Mouse (Mus musculus) T-helper 17 cell (primary cell): ENCODE results near the gene Rpa3.

Experiments used
- in situ Hi-C, 2 experiments: fragments of 300-600 bp; cut with MboI, MseI; formaldehyde crosslinking; loops; 1 replicate in 1 of 2; 2 replicates in 1 of 2; pipeline ENCODE4 v1.15.1; 2025; ENCODE audit warnings: high pct_unique_total_duplicates in 2 of 2

Rpa3 gene

DNA sequence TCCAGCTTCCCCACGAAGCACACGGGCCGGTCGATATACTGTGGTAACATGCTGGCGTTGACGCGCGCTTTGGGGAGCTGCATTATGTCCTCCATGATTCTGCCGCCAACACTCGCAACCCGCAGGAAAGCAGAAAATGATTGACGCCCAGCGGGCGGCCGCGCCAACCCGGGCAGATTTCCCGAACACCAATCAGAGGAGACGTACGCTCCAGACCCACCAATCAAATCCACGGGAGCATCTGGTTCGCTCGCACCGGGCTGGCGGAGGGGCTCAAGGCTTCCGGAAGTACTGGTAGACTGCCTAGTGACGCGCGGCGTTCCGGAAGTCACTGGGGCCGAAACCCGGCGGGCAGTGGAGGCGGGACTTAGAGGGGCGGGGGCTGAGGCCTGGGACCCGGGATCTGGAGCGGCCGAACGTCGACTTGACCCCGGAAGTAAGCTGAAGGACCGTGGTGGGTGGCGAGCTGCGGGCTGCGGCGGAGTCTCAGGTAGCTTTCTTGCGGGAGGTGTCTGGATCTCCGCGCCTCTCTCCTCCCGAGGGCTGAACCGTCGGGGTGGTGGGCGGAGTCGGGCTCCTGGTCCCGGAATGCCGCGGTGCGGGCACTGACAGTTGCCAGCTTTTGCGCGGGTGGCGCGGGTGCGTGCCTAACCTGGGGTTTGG, at the start of gene Rpa3, which contains the start of the genes Umad1 and Gm45062:
Gene Rpa3, minus strand, starts transcription at position 170 of the 663 bp plus-strand sequence.
Gene Umad1, plus strand, starts transcription at position 285 of the 663 bp plus-strand sequence.
Gene Gm45062, plus strand, starts transcription at position 447 of the 663 bp plus-strand sequence.
- in situ Hi-C loops, result loop anchor here in 1 of 2 experiments (5.0 kb wide), 1 partner anchor 47 kb away; no protein-coding TSS in a partner anchor

DNA sequence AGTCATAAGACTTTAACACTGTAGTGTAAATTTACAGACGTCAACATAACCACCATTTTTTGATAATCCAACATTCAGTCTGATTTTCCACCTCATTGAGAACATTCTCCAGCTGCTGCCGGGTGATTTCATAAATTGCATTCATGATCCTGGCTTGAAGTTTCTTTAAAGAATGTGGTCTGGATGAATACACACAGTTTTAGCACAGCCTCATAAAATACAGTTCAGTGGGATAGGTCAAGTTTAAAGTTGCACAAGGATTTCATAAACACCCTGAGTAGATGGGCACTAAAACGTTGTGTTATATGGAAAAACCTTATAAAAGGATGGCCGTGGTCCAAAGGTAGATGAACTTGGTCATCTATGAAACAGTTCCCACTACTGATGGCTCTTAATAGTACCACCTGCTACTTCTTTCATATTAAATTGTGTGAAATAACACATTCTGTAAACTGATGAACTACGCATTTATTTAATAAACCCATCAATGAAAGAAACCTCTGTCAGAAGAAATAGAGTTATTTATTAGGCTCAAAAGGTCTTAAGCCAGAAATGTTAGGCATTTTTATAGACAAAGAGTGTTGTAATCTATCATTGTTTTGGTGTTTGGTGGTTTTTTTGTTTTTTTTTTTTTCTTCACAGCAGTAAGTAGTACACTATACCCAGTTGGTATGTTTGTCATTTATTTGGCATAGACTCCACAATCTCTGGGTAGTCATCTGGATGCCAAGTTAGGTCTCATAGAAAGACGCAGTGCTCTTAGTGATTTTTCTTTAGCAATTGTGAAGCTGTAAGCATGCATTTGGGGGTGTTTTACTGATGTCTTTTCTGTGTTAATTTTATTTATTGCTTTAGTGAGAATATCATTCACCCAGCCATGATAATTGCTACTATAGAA, 49.2 kb upstream of the Rpa3 start:
- in situ Hi-C loops, result loop anchor here in 1 of 2 experiments (25.0 kb wide), 1 partner anchor 1154 kb away; no protein-coding TSS in a partner anchor

DNA sequence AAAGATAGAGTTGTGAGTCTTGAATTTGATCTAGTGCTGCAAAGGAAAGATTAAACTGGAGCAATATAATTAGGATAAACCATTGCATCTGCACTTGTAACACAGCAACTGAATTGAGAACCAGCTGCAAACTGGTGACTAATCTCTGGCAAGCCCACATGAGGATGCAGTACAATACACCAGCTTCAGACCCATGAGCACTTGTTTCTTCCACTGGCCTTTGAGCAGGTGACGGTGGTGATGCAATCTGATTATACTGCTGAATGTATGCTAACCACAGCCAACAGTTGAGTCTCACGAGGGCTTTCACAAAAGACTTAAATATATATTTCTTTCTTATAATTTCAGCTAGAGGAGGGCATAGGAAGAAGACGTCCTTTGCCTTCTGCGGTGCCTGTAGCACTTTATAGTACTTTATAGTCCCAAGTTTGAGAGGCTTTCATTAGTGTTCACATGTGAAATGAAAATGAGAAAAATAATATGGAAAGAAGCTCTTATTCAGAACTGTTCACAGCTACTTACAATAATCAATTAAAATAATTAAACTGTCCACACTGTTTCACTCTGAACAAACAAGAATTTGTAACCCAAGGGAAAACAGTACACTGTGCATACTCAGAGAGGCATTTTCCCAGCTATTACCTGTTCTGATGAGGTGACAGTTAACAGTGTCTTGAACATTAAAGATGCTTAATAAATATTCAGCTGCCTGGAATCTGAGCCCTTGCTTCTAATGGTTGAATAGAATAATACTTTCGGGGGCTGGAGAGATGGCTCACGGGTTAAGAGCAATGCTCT, 40.3 kb upstream of the Rpa3 start:
- in situ Hi-C loops, result no loop called here

DNA sequence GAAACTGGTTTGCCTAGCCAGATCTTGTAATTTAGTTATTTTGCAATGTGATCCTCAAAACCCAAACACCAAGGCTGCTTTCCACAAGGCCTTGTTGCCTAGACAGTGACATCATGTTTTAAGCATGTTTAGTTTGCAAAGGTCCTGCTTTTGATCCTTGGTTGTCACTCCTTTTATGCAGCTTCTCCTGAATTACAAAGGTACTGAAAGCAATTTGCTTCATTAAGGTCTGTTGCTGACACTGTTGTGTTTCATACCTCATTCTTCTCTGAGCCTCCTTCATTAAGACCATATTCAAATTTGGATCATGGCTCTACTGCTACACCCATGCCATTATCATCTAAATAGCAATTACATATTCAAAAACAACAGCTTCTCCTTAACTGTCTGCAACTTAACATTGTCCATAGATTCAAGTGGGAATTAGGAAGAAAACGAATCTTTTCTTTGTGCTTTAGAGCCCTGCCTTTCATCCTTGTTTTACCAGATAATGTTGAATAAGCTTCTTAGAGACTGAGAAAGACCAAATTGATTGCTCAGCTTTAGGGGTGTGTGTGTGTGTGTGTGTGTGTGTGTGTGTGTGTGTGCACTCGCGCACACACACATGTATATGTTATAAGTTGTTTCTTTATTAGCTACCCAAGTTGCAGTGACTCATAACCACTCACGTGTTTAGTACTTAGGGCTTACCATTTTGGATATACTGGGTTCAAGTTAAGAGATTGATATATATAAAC, 35.2 kb upstream of the Rpa3 start:
- in situ Hi-C loops, result loop anchor here in 1 of 2 experiments (5.0 kb wide), 1 partner anchor 63 kb away; no protein-coding TSS in a partner anchor

DNA sequence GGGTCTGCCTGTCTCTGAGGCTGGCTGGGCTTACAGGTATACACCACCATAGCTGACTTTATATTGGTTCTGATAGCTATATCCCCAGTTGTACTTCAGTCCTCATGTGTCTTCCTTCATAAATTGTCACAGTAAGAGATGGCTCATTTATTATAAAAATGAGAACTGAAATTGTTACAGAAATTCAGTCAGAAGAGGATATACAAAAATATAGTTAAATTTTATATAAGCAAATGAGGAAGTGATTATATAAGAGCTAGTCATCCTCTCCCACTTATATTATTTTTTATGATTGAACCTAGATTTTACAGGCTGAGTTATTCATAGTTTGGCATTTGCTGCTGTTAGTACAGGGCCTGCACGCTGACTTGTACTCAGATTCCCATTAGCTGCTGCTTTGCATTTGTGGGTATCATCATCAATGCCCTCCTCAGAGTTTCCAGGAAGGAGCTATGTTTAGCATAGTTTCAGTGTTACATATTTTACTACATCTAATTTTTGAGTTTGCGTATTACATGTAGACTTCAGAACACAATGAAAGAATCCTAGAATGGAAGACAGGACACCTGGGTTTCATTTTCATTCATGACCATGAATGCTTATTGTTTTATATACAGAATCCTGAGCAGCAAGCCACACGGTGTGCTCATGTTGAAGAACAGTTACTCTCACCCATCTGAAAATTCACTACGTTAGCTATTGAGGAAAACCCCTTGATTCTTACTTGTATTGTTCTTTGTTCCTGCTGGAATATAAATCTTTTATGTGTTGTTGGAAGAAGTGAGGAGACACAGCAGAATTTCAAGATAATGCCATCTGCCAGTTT, 30.0 kb upstream of the Rpa3 start:
- in situ Hi-C loops, result no loop called here

DNA sequence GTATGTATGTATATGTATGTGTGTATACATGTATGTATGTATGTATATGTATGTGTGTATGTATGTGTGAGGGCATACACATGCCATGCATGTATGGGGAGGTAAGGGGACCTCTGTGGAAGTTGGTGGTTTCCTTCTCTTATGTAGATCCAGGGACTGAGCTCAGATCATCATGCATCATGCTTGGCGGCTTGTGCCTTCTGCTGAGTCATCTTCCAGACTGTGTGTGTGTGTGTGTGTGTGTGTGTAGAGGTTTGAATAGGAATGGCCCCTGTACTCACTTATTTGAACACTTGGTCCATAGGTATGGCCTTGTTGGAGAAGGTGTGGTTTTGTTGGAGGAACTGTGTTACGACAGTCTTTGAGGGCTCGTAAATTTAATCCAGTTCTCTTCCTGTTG, 27.2 kb upstream of the Rpa3 start:
- in situ Hi-C loops, result no loop called here

DNA sequence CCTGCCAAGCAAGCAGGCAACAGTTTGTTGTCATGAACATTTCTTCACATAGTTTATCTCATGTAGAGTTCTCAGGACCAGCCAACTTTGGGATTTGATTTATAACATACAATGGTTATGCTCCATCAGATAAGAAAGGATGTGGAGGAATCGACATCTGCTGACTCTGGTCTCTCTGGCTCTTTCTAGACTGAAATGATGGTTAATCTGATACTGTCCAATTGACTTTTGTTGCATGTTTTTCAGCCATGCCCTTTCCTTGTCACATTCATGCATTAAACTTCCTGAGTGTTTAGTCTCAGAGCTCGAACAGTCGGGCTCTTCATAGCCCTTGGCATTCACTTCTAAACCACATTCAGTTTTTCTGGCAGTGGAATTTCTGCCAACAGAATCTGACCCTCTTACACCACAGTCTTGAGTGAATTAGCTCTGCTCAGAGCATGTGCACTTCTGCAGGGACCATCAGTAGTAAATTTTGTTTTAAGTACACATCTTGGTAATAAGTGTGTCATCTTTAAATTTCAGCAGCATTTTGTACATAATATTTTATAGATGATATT, 26.5 kb upstream of the Rpa3 start:
- in situ Hi-C loops, result no loop called here

DNA sequence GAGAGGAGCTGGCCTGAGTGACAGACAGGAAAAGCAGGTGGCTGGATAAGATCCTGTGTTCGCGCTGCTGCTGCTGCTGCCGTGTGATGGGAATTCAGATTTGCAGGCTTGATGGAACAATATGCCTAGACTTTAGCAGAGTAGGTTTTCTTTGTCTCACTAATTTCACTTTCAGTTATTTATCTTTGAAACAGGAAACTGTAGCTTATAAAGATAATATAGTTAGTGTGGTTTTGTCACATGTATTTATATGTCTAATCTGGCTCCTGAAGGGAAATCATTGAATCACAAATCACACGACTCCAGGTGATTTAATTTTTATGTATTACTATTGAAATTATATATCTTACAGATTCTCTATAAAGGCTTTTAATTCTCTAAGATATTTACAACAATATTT, 24.3 kb upstream of the Rpa3 start:
- in situ Hi-C loops, result loop anchor here in 1 of 2 experiments (5.0 kb wide), 1 partner anchor 454 kb away; no protein-coding TSS in a partner anchor

DNA sequence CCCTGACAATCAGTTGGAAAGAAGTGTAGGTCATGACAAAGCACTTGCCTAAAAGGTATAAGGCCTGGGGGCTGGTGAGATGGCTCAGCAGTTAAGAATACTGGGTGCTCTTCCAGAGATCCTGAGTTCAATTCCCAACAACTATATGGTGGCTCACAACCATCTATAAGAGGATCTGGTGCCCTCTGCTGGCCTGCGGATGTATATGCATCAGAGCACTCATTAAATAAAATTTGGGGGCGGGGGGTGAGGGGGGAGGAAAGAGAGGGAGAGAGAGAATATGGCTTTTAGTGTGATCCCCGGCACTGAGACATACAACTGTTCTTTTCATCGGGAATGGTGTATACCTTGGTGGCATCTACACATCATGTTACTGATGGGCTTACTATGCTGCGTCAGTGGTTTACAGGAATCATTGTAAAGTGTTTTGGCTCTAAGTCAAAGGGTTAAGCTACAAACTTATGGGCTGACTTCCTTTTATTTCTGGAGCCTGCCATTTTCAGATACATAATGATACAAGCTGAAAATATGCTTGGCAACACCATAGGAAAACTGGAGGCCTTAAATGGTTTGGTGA, 19.5 kb upstream of the Rpa3 start:
- in situ Hi-C loops, result loop anchor here in 1 of 2 experiments (5.0 kb wide), 1 partner anchor 219 kb away; no protein-coding TSS in a partner anchor

DNA sequence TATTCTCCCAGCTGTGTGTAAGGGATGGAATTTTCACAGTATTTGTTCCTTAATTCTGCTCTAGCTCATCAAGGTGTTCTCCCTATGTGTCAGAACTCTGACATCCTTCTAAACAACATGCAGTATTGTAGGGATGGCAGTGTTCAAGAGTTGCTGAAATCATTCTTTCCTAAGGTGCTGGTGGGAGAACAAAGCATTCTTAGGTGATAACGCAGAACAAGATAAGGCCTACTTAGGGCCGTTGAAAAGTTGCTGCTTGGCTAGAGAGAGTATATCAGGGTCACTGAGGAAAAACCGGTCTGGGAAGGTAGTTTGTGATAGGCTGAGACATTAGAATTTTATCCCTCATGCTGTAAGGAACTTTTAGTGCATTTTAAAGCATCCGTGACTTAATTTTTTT, 17.5 kb upstream of the Rpa3 start:
- in situ Hi-C loops, result loop anchor here in 1 of 2 experiments (5.0 kb wide), 1 partner anchor 221 kb away; no protein-coding TSS in a partner anchor

DNA sequence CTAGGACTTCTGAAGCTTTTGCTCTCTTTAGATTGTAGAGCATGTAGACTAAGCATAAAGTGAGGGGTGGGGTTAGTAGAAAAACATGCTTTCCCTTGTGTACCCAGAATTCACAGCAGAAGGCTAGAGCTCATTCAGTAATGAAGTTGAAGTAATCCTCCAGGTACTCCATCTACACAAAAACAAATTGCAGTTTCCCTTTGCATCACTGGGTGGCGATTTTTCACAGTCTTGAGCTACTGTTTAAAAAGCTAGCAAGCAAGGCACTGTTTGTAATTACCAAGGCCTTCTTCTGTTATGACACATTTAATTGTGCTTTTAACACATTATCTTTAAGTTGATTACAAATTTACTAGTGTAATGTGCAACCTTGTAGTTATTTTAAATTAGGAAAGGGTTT, 16.1 kb upstream of the Rpa3 start:
- in situ Hi-C loops, result loop anchor here in 1 of 2 experiments (5.0 kb wide), 1 partner anchor 222 kb away; no protein-coding TSS in a partner anchor

DNA sequence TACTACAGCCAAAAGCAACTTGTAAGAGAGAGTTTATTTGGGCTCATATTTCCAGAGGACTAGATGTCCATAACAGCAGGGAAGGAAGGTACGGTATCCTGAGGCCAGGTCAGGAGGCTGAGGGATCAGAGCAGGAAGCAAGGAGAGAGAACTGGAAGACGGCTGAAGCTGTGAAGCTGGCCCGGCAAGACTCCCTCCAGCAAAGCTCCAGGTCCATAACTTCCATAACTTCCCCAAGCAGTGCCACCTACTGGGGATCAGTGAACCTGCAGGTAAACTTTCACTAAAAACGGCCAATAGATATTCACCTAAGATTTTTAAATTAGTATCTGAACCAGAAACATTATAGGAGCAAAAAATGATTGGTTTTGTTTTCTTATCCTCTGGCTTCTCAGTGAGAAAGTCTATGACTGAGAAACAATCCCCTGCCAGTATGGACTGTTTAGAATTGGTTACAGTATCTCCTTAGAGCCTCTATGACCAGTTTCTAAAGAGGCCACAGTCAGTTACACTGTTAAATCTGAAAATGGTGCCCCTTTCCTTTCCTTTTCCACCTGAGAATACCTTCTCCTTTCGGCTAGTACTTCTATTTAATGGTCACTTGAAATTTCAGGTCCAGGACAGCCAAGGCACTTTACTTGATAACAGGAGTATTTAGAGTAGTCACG, 15.5 kb upstream of the Rpa3 start:
- in situ Hi-C loops, result loop anchor here in 1 of 2 experiments (5.0 kb wide), 1 partner anchor 223 kb away; no protein-coding TSS in a partner anchor

DNA sequence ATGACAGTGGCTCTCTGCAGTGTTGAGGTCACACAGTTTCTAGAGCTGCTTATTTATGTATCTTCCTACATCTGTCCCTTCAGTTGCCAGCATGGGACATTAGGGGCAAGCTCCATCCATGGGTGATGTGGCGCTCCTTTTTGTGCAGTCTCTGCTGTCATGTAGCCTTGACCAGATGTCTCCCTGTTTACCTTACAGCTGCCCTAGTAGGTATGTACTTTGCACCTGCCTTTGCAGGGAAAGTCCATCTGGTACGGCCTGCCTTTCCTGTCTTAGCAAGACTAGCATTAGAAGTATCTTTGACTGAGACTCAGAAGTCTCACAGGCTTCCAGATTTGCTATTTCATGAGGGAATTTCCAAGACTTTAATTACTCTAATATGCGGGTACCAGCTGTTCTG, 12.1 kb upstream of the Rpa3 start:
- in situ Hi-C loops, result no loop called here

DNA sequence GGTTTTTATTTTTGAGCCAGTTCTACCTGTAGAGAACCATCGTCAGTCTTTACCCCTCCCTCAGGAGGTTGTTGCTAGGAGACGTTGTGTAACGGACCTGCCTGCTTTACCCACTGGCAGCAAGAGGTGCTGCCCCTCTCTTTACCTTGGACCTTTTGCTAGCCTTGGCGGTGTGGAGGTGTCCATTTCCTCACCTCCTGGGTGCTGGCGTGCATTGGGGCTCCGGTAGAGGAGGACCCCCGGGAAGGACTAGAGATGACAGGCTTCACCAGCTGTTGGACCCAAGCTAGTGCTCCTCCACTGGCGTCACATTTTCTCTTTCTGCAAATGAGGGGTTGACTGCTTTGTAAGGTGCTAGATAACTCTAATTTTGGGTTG, 683 bp upstream of the Rpa3 start:
- in situ Hi-C loops, result loop anchor here in 1 of 2 experiments (5.0 kb wide), 1 partner anchor 47 kb away; no protein-coding TSS in a partner anchor

DNA sequence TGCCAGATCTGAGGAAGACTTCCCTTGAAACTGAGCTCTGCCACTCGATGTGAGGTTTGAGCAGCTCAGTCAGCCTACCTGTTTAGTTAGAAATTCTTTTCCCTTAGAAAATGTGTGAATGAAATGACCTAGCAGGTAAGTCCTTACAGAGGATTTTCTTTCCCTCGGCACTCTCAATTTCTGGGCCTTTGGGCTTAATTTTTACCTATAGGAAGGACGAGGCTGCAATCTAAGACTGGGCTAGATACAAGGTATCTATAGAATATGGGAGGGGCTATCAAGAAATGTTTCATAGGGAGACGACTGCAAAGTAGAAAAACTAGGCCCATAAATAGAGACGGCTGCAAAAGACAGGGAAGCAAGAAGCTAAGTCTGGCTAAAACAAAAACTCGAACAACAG, 657 bp downstream of the Rpa3 start:
- in situ Hi-C loops, result loop anchor here in 1 of 2 experiments (5.0 kb wide), 1 partner anchor 46 kb away; no protein-coding TSS in a partner anchor

DNA sequence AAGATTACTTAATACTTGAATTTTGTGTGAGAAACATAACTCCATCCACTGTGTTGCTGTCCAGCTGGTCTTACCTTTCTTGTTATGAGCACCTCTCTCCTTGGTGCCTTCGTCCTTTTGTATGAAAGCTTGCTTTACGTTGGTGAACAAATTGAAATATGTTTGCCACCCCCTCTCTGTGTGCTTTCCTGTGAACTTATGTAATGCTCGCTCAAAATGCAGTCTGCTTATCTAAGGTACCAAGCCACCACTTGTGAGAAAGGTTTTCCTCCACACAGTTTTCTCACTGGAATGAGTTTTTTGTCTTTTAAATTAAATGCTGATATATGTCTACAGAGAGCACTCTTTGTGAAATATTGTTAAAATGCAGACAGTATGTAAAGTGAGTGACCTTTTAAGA, 30.4 kb downstream of the Rpa3 start:
- in situ Hi-C loops, result no loop called here

DNA sequence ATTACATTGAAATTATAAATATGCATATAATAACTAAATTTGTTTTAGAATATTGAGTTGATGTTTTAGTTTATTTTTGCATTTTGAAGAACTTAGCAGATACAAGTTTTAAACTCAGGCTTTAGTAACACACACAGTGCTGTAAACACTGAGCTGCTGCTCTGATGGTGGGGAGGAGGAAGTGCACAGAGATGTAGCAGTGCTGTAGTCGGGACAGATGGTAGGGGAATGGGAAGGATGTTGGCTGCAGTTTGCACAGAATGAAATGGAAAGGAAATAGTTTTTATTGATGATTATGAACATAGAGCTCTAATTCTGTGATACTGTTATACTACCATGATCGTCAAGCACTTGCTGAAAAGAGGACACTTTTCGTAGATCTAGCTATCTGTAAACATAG, 31.9 kb downstream of the Rpa3 start:
- in situ Hi-C loops, result no loop called here

DNA sequence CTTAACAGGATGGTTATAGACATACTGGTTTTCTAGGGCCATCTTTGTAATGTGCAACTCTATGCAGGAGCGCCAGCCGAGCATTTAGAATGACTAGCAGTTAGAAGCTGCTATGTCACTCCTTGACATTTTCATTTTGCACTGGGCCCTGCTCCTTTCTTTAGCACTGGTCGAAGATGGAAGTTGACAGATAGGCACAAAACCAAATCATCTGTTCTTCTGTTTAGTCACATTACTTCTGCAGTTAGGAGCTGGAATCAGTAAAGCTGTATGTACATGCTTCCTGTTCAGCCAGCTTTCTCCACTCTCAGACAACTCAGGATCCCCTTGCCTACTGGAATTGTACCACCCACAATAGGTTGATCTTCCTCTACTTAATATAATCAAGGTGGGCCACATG, 48.3 kb downstream of the Rpa3 start:
- in situ Hi-C loops, result loop anchor here in 1 of 2 experiments (5.0 kb wide), 1 partner anchor 47 kb away; the partner anchor contains the start of genes Gm45062, Rpa3 and Umad1
